Mouse (Mus musculus): ENCODE results near the gene Myom1. TPM values are rescaled to one million over a fixed set of nuclear protein-coding genes. Genes with fewer than 3 reads are reported as not detected.
A peak's percentile ranks its signal among the peaks of the same experiment; 100 is the strongest.

Gene Myom1
- polyA plus RNA-seq, 1 experiment: 111 TPM

DNA sequence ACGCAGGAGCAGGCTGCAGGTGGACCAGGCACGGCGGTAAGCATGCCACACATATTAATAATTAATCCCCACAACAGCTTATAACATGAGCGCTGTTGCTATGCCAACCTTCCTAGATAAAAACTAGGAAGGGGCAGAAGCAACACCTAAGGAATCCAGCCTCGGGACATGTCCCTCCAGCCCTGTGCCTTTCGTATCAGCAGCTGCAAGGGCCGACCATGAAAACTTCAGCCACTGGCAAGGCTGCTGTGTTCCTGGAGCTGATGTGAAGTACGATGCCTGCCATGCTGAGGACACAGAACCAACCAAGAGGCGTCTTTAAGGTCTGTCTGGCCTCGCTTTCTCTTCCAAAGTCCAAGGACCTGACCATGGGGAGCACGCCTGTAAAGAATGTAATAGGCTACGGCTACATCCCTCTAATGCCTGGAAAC lies 14.1 kb upstream of the Myom1 start:
- WGBS: 81% methylated on average over 12 of the region's 12 CpGs
- no peak overlapping the region for H3K4me3 ChIP-seq (replicated peaks; ENCODE audit: control insufficient read depth, low read depth, low read length)
- no peak overlapping the region for H3K27ac ChIP-seq (ENCODE audit: control insufficient read depth, insufficient read depth, low read depth, low read length, poor library complexity)
- H3K4me1 ChIP-seq (ENCODE audit: control insufficient read depth, insufficient read depth, low read length): peaks cover 1% of the 10 kb centered on the region
- TF ChIP-seq CTCF (IDR thresholded peaks at IDR 0.05; ENCODE audit: control insufficient read depth, insufficient read depth, low read length): no peak
- TF ChIP-seq POLR2A (IDR thresholded peaks at IDR 0.05; ENCODE audit: borderline replicate concordance, control insufficient read depth, low read depth, low read length): no peak

DNA sequence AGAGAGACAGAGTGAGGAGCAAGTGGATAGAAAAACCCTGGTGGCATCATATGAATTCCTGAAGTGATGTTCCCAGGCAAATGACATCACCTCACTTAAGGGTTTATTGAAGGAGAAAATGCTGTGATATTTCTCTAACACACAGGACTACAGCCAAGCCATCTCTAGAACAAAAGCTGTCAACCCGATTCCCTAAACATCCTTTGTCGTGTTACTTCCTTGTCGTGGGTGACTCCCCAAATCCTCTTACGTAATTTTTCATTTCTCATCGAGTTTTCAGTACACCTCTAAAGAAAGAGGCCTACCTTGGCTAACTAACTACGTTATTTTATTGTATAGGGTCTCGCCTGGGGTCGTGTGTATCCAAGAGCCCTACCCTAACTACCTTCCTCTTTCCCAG lies 13.0 kb upstream of the Myom1 start:
- Histone ChIP-seq H3K4me1 (ENCODE audit: control insufficient read depth, insufficient read depth, low read length) (peaks cover 1% of the 10 kb centered on the region), H3K27ac (ENCODE audit: control insufficient read depth, insufficient read depth, low read depth, low read length, poor library complexity) (peak overlapping the region; percentile 99; the same call in 1 of the 2 replicates), H3K4me3 (replicated peaks; ENCODE audit: control insufficient read depth, low read depth, low read length) (peak overlapping the region; percentile 96)
- 9% methylated on average over 8 of the region's 8 CpGs for WGBS
- TF ChIP-seq POLR2A (IDR thresholded peaks at IDR 0.05; ENCODE audit: borderline replicate concordance, control insufficient read depth, low read depth, low read length) (no peak), CTCF (IDR thresholded peaks at IDR 0.05; ENCODE audit: control insufficient read depth, insufficient read depth, low read length) (no peak)

DNA sequence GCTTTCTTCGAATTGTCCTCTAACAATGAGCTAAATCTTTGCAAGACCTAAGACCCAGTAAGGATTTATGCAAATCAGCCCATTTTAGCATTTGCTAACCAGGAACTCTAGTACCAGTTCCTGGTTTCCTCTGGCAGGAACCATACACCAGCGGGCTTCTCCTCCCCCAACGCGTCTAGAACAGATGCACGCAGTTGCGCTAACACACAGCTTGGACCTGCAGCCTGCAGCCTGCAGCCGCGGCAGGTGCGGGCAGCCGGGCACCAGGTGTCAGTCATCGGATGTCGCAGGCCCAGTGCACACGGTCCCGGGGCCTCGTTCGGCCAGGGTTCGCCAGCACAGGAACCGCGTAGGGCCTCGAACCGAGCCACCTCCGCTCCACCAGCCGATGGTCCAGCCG lies 12.4 kb upstream of the Myom1 start:
- H3K27ac ChIP-seq (ENCODE audit: control insufficient read depth, insufficient read depth, low read depth, low read length, poor library complexity): peak overlapping the region; percentile 99
- WGBS: under 1% methylated on average over 24 of the region's 24 CpGs
- peak overlapping the region; percentile 96 for H3K4me3 ChIP-seq (replicated peaks; ENCODE audit: control insufficient read depth, low read depth, low read length)
- peaks cover 1% of the 10 kb centered on the region for H3K4me1 ChIP-seq (ENCODE audit: control insufficient read depth, insufficient read depth, low read length)
- no peak for TF ChIP-seq POLR2A (IDR thresholded peaks at IDR 0.05; ENCODE audit: borderline replicate concordance, control insufficient read depth, low read depth, low read length)
- TF ChIP-seq CTCF (IDR thresholded peaks at IDR 0.05; ENCODE audit: control insufficient read depth, insufficient read depth, low read length): no peak

- peak overlapping the region; percentile 99 for H3K27ac ChIP-seq (ENCODE audit: control insufficient read depth, insufficient read depth, low read depth, low read length, poor library complexity)
- TF ChIP-seq CTCF (IDR thresholded peaks at IDR 0.05; ENCODE audit: control insufficient read depth, insufficient read depth, low read length) (no peak), POLR2A (IDR thresholded peaks at IDR 0.05; ENCODE audit: borderline replicate concordance, control insufficient read depth, low read depth, low read length) (peak; percentile 87)
- H3K4me1 ChIP-seq (ENCODE audit: control insufficient read depth, insufficient read depth, low read length): peaks cover 1% of the 10 kb centered on the region
- WGBS: under 1% methylated on average over 70 of the region's 70 CpGs
- H3K4me3 ChIP-seq (replicated peaks; ENCODE audit: control insufficient read depth, low read depth, low read length): peak overlapping the region; percentile 96
These were observed 11.8 kb upstream of the Myom1 start for GRCm38 (mm10) chr17:70990403-70991303.

DNA sequence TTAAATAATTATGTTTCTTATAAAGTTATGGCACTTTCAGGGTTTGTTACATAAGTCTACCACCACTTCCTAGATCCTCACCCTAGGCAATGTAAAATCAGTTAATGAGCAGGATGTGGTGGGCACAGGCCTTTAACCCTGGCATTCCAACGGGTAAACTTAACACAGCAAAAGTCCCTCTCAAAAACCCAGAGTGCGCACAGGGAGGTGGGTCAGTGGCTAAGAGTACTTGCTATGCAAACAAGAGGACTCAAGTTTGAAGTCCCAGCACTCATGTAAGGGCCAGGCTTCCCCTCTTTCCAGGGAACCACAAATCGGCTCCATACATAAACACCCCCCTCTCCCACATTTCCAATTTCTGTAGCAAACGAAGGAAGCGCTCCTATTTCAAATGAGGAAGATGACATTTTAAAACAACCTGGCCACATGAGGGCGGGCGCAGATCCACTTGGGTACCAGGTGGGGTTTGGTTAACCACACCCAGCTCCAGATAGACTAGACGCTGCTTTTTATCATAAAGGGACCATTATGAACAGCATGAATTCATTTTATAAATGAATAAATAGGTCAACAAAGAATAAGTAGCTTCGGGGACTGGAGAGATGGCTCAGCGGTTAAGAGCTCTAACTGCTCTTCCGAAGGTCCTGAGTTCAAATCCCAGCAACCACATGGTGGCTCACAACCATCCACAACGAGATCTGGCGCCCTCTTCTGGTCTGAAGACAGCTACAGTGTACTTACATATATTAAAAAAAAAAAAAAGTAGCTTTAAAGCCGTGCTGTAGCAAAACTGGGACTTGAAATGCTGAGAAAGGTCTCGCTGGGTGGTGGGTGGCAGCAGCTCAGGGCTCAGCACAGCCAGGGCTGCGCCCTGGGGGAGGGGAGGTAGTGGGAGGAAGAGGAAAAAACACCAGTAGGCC lies 10.5 kb upstream of the Myom1 start:
- Histone ChIP-seq H3K4me1 (ENCODE audit: control insufficient read depth, insufficient read depth, low read length) (peaks cover 1% of the 10 kb centered on the region), H3K27ac (ENCODE audit: control insufficient read depth, insufficient read depth, low read depth, low read length, poor library complexity) (peak overlapping the region; percentile 33; the same call in 1 of the 2 replicates)
- WGBS: 43% methylated on average over 16 of the region's 16 CpGs

DNA sequence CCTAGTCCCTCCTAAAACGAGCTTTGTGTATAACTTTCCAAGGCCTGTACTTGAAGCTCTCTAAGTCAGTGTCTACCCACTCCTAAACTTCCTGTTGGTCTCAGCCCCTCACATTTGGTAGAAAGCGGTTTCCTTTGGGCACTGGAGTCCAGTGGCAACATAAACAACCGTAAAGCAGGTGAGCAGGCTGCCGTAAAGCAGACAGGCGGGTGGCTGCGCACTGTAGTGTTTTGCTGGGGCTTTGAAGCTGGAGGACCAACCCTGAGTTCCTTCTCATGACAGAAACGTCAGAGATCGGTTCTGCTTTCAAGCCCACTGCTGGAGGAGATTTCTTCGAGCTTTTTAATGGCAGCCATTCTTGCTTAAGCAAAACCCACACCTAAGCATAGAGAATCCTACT lies 9.8 kb upstream of the Myom1 start:
- Histone ChIP-seq H3K4me3 (replicated peaks; ENCODE audit: control insufficient read depth, low read depth, low read length) (no peak overlapping the region), H3K27ac (ENCODE audit: control insufficient read depth, insufficient read depth, low read depth, low read length, poor library complexity) (peak overlapping the region; percentile 33; the same call in 1 of the 2 replicates), H3K4me1 (ENCODE audit: control insufficient read depth, insufficient read depth, low read length) (peaks cover 1% of the 10 kb centered on the region; the same call in 1 of the 2 replicates)
- 65% methylated on average over 9 of the region's 9 CpGs for WGBS
- TF ChIP-seq POLR2A (IDR thresholded peaks at IDR 0.05; ENCODE audit: borderline replicate concordance, control insufficient read depth, low read depth, low read length): no peak
- no peak for TF ChIP-seq CTCF (IDR thresholded peaks at IDR 0.05; ENCODE audit: control insufficient read depth, insufficient read depth, low read length)

More for the DNA sequence above, 10.5 kb upstream of the Myom1 start:
- no peak overlapping the region for H3K4me3 ChIP-seq (replicated peaks; ENCODE audit: control insufficient read depth, low read depth, low read length)
- TF ChIP-seq CTCF (IDR thresholded peaks at IDR 0.05; ENCODE audit: control insufficient read depth, insufficient read depth, low read length) (no peak; the same call in 1 of the 2 replicates), POLR2A (IDR thresholded peaks at IDR 0.05; ENCODE audit: borderline replicate concordance, control insufficient read depth, low read depth, low read length) (no peak)

GRCm38 (mm10) chr17:70993385-70993807 lies 9.0 kb upstream of the Myom1 start:
- H3K27ac ChIP-seq (ENCODE audit: control insufficient read depth, insufficient read depth, low read depth, low read length, poor library complexity): no peak overlapping the region
- TF ChIP-seq POLR2A (IDR thresholded peaks at IDR 0.05; ENCODE audit: borderline replicate concordance, control insufficient read depth, low read depth, low read length) (no peak), CTCF (IDR thresholded peaks at IDR 0.05; ENCODE audit: control insufficient read depth, insufficient read depth, low read length) (no peak)
- WGBS: 52% methylated on average over 3 of the region's 3 CpGs
- no peak overlapping the region for H3K4me3 ChIP-seq (replicated peaks; ENCODE audit: control insufficient read depth, low read depth, low read length)
- H3K4me1 ChIP-seq (ENCODE audit: control insufficient read depth, insufficient read depth, low read length): peaks cover 1% of the 10 kb centered on the region; the same call in 1 of the 2 replicates
